Mouse (Mus musculus) lung, embryonic 14.5 days (tissue): ENCODE results near the gene Cachd1. TPM values are rescaled to one million over a fixed set of nuclear protein-coding genes. Genes with fewer than 3 reads are reported as not detected.

Experiments used
- ATAC-seq: fragments of 200-750 bp; cut with Nextera tagmentation; 2 replicates; pipeline ENCODE4 v1.8.0; 2017; ENCODE audit warnings: mild to moderate bottlenecking, moderate TSS enrichment, moderate library complexity; ENCODE audit not compliant: insufficient read depth
- DNase-seq: peaks from one replicate; pipeline ENCODE4 v3.0.0-alpha.2; 2015
- H3K27ac ChIP-seq: fragments of 300-500 bp; sonication (generic); 2 replicates; pipeline ENCODE4 v1.5.1; 2014; ENCODE audit warnings: low read depth, mild to moderate bottlenecking, moderate library complexity
- H3K27me3 ChIP-seq: fragments of 300-500 bp; sonication (generic); 2 replicates; pipeline ENCODE4 v1.6.1; 2014; ENCODE audit warnings: low read length, control low read depth; ENCODE audit not compliant: insufficient read depth
- H3K36me3 ChIP-seq: fragments of 300-500 bp; sonication (generic); 2 replicates; pipeline ENCODE4 v1.6.1; 2014; ENCODE audit warnings: control low read depth; ENCODE audit not compliant: insufficient read depth
- H3K4me1 ChIP-seq: fragments of 300-500 bp; sonication (generic); 2 replicates; pipeline ENCODE4 v1.6.1; 2014; ENCODE audit warnings: antibody characterized with exemption, control low read depth; ENCODE audit not compliant: insufficient read depth
- H3K4me2 ChIP-seq: fragments of 300-500 bp; sonication (generic); 2 replicates; pipeline ENCODE4 v1.6.1; 2014; ENCODE audit warnings: mild to moderate bottlenecking
- H3K4me3 ChIP-seq: fragments of 300-500 bp; sonication (generic); 2 replicates; pipeline ENCODE4 v1.5.1; 2014; ENCODE audit warnings: low read depth, low read length
- H3K9ac ChIP-seq: fragments of 300-500 bp; sonication (generic); 2 replicates; pipeline ENCODE4 v1.6.1; 2014
- H3K9me3 ChIP-seq: fragments of 300-500 bp; sonication (generic); 2 replicates; pipeline ENCODE4 v1.6.1; 2016; ENCODE audit warnings: low read depth, low read length, control low read depth
- CTCF ChIP-seq: IDR thresholded peaks from 2 replicates; pipeline ENCODE4 v1.5.1; 2016; ENCODE audit warnings: antibody characterized with exemption, low read depth
- WGBS: fragments of 180-500 bp; shearing (Covaris S2); extraction: QIAGEN DNeasy Blood & Tissue Kit; methylation state at CpG from one replicate; pipeline ENCODE4 v1.1.7; 2014; 5-methylcytosine and 5-hydroxymethylcytosine counted together
- polyA plus RNA-seq: library from polyadenylated mRNA; unstranded; fragments of >200 nt; fragmentation: Nextera tagmentation; extraction: Ambion mirVana; gene quantifications from 2 replicates; pipeline ENCODE4 v1.2.1, GENCODE M21; 2014

Cachd1 gene
- polyA plus RNA-seq, 1 experiment from 2014 or later, result 27.9 TPM

DNA sequence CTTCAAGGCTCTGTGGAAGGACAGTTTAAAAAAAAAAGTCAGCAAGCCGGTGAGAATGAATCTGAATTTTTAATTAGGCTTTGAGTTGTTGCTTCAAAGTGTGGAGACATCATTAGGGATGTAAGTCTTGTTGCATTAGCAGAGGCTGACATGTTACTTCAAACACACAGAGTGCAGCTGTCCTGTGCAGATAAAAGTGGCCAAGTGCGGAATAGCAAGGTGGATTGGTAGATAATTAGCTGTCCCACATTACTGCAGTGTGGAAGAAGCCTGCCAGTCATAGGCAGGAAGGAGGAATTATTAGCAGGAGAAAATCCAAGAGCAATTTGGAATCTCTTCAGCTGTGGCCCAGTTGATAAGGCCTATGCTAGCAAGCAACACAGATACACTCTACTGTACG, 10.7 kb downstream of the Cachd1 start:
- Histone ChIP-seq H3K4me3 (no peak overlapping the region), H3K27ac (no peak overlapping the region), H3K4me1 (0 out of 2 replicates have a peak, but pooled peaks cover 8% of the 10 kb centered on the region), H3K9ac (no peak overlapping the region), H3K27me3 (no peaks in the 10 kb centered on the region), H3K9me3 (no peaks in the 10 kb centered on the region), H3K4me2 (no peak overlapping the region), H3K36me3 (no peaks in the 10 kb centered on the region)
- no peak for TF ChIP-seq CTCF
- no peak for ATAC-seq
- no peak for DNase-seq
- 59% methylated on average over 3 of the region's 3 CpGs for WGBS

DNA sequence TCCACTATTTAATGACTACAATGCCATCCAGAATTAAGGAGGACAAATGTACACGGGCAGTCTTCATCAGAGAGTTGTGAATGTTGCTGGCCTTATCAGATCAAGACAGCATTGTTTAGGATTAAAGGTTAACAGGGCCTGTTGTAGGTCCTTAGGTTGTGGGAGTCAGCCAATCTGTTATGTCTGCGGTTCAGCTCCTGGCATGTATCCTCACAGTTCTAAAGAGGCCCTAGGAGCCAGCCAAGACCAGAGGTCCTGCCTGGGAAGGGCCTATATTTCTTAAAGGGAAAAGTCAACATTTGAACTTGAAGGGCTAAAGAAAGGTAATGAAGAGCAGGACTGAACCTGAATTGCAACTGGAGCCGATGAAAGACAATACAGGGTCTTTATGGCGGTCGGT, 13.7 kb downstream of the Cachd1 start:
- Histone ChIP-seq H3K27ac (peak overlapping the region; percentile 7; the same call in 1 of the 2 replicates), H3K9me3 (no peaks in the 10 kb centered on the region), H3K4me3 (no peak overlapping the region), H3K4me2 (no peak overlapping the region), H3K36me3 (no peaks in the 10 kb centered on the region), H3K27me3 (no peaks in the 10 kb centered on the region), H3K4me1 (peaks cover 4% of the 10 kb centered on the region; the same call in 1 of the 2 replicates), H3K9ac (no peak overlapping the region)
- ATAC-seq, result no peak
- 48% methylated on average over 5 of the region's 5 CpGs for WGBS
- TF ChIP-seq CTCF, result no peak
- no peak for DNase-seq

DNA sequence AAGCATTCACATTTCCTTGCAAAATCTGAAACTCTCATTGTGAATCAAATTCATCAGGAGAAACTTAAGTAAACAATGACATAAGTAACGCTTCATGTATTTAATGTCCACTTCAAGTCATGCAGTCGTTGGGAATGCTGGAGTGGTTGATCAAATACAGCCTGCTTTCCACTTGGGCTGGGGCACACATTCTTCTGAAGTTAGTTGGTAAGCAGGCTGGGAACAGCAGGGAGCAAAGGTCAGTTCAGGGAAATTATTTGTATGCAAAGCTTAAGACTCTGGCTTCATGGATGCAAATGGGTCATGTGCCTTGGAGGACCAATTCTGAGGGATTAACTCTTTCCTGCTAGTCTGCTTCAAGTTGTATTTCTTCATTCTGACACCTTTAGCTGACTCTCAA, 16.7 kb downstream of the Cachd1 start:
- Histone ChIP-seq H3K4me3 (no peak overlapping the region), H3K4me2 (peak overlapping the region; percentile 32; the same call in 1 of the 2 replicates), H3K27me3 (no peaks in the 10 kb centered on the region), H3K4me1 (peaks cover 14% of the 10 kb centered on the region), H3K9ac (no peak overlapping the region), H3K9me3 (no peaks in the 10 kb centered on the region), H3K36me3 (no peaks in the 10 kb centered on the region), H3K27ac (no peak overlapping the region)
- DNase-seq, result peak; percentile 66
- 8% methylated on average over 2 of the region's 2 CpGs for WGBS
- peak; percentile 58; the same call in 1 of the 2 replicates for ATAC-seq
- TF ChIP-seq CTCF, result no peak

DNA sequence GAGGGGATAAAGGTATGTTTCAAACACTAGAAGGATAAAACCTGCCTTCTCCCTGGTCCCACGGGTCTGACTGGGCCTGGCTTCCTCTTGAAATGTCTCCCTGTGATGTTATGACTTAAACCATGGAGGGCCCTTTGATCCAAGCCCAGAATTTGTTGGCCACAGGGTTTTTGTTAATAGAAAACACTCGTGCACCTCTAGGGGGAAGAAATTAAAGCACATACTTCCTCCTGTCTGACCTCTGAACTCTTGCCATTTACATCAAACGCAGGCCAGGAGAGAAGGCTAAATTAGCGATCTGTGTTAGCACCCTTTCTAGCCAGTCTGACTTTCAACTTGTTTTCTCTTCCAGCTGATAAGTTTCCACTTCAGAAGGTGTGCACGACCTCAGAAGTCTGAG, 19.0 kb downstream of the Cachd1 start:
- H3K4me2 ChIP-seq, result no peak overlapping the region
- no peaks in the 10 kb centered on the region for H3K27me3 ChIP-seq
- no peak for TF ChIP-seq CTCF
- H3K27ac ChIP-seq, result peak overlapping the region; percentile 27; the same call in 1 of the 2 replicates
- ATAC-seq (no peak), DNase-seq (no peak)
- no peaks in the 10 kb centered on the region for H3K36me3 ChIP-seq
- H3K4me3 ChIP-seq, result no peak overlapping the region
- H3K9ac ChIP-seq, result no peak overlapping the region
- H3K9me3 ChIP-seq, result no peaks in the 10 kb centered on the region
- 15% methylated on average over 5 of the region's 5 CpGs for WGBS
- peaks cover 24% of the 10 kb centered on the region for H3K4me1 ChIP-seq

DNA sequence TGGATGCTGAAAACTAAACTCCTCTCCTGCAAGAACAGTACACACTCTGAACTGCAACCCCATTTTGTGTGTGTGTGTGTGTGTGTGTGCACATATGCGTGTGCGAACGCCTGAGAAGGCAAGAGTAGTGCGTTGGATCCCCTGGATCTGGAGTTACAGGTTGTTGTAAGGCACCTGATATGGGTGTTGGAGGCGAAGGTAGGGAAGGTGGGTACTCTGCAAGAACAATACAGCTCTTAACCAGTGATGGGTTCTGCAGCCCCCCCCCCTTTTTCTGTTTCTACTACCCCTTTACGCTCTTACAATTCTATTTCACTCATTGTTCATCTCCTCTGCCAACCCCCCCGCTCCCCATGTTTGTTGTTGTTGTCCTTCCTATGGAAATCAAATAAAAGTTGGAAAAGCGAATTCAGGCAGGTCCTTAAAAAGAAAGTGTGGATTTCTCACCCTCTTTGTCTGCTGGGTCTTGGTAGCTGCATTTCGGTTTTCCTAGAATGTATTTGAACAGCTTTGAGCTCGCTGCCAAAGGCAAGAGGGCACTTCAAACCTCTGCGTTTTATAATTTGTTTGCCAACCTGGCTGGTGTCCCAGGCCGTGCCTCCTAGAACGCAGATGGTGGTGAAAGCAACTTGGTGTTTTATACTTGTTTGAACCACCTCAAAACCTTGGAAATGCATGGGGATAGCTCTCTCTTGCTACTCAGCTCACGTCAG, 24.4 kb downstream of the Cachd1 start:
- Histone ChIP-seq H3K36me3 (no peaks in the 10 kb centered on the region), H3K4me3 (no peak overlapping the region)

DNA sequence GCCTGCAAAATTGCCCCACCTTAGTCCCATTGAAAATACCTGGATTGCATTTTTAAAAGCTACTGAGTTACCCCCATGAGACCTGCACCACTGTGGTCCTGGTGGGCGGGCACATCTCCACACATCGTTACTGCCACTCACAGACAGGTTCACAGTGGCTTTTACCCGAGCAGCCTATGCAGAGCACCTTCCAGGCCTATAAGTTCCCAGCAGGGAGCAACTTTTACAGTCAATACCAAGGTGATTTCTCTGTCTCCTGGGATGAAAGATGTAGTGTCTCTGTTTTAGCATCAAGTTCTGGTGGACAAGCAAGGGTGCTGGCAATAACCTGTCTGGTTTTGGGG, 24.9 kb downstream of the Cachd1 start:
- ATAC-seq, result no peak; the same call in 1 of the 2 replicates
- Histone ChIP-seq H3K27ac (peak overlapping the region; percentile 87), H3K4me3 (no peak overlapping the region), H3K9ac (no peak overlapping the region), H3K9me3 (no peaks in the 10 kb centered on the region), H3K4me2 (no peak overlapping the region), H3K27me3 (no peaks in the 10 kb centered on the region), H3K36me3 (no peaks in the 10 kb centered on the region), H3K4me1 (peaks cover 24% of the 10 kb centered on the region)
- no peak for TF ChIP-seq CTCF
- WGBS, result 60% methylated on average over 3 of the region's 3 CpGs
- no peak for DNase-seq

More for the DNA sequence above, 24.4 kb downstream of the Cachd1 start:
- peak; percentile 82 for DNase-seq
- H3K9ac ChIP-seq, result no peak overlapping the region
- no peaks in the 10 kb centered on the region for H3K27me3 ChIP-seq
- peak overlapping the region; percentile 21 for H3K4me2 ChIP-seq
- TF ChIP-seq CTCF, result no peak
- no peaks in the 10 kb centered on the region for H3K9me3 ChIP-seq
- ATAC-seq, result peak; percentile 88
- WGBS, result 70% methylated on average over 14 of the region's 14 CpGs
- peak overlapping the region; percentile 87 for H3K27ac ChIP-seq
- H3K4me1 ChIP-seq, result peaks cover 26% of the 10 kb centered on the region

DNA sequence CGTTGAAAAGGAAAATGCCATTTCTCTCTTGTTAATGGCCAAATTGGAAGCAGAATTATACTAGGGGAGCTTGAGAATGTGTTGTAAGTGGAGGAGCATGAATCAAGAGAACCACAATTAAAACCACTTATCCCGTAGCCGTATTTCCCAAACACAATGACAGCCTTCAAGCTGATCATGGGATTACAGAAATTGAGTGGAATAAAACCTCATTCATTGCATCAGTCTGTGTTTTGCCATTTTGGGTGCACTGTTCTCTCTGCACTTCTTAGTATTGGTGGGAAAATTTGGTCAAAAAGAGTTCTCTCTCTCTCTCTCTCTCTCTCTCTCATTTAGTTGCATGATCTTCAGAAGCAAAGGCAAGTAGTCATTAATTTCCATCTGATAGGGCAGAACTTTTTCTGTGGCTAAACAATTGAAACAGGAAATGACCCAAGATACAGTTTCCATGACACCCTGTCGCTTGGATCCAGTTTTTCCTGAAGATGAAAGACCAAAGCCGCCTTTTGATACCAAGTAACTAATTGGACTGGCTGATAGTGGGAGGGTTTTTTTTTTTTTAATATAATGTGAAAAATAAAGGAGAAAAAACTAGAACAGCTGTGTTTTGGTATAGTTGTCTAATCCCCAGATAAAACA, 34.7 kb downstream of the Cachd1 start:
- Histone ChIP-seq H3K36me3 (no peaks in the 10 kb centered on the region), H3K9ac (no peak overlapping the region), H3K9me3 (no peaks in the 10 kb centered on the region), H3K27me3 (no peaks in the 10 kb centered on the region), H3K4me2 (peak overlapping the region; percentile 45), H3K4me3 (no peak overlapping the region), H3K4me1 (peaks cover 3% of the 10 kb centered on the region; the same call in 1 of the 2 replicates), H3K27ac (no peak overlapping the region)
- WGBS, result 18% methylated on average over 5 of the region's 5 CpGs
- peak; percentile 80 for DNase-seq
- no peak for TF ChIP-seq CTCF
- peak; percentile 63 for ATAC-seq
